Mouse (Mus musculus) liver, embryonic 16.5 days (tissue): ENCODE results near the gene Kcnn4. TPM values are rescaled to one million over a fixed set of nuclear protein-coding genes. Genes with fewer than 3 reads are reported as not detected.

Experiments
- ATAC-seq: fragments of 200-750 bp; cut with Nextera tagmentation; 2 replicates; pipeline ENCODE4 v1.8.0; 2017; ENCODE audit warnings: low read depth, mild to moderate bottlenecking, moderate number of reproducible peaks, moderate library complexity
- H3K27ac ChIP-seq: fragments of 300-500 bp; sonication (generic); 2 replicates; pipeline ENCODE4 v1.5.1; 2014; ENCODE audit warnings: mild to moderate bottlenecking, low read length
- H3K27me3 ChIP-seq: fragments of 300-500 bp; sonication (generic); 2 replicates; pipeline ENCODE4 v1.6.1; 2014; ENCODE audit warnings: low read depth, low read length, mixed read lengths; ENCODE audit not compliant: control insufficient read depth, insufficient read depth
- H3K36me3 ChIP-seq: fragments of 300-500 bp; sonication (generic); 2 replicates; pipeline ENCODE4 v1.6.1; 2014; ENCODE audit warnings: mild to moderate bottlenecking; ENCODE audit not compliant: control insufficient read depth, insufficient read depth
- H3K4me1 ChIP-seq: fragments of 300-500 bp; sonication (generic); 2 replicates; pipeline ENCODE4 v1.6.1; 2014; ENCODE audit warnings: low read depth, low read length, mixed read lengths; ENCODE audit not compliant: control insufficient read depth
- H3K4me2 ChIP-seq: fragments of 300-500 bp; sonication (generic); 2 replicates; pipeline ENCODE4 v1.6.1; 2014; ENCODE audit warnings: low read depth, low read length, mixed read lengths
- H3K4me3 ChIP-seq: fragments of 300-500 bp; sonication (generic); 2 replicates; pipeline ENCODE4 v1.5.1; 2014; ENCODE audit warnings: low read depth, mild to moderate bottlenecking, low read length
- H3K9ac ChIP-seq: fragments of 300-500 bp; sonication (generic); 2 replicates; pipeline ENCODE4 v1.6.1; 2014; ENCODE audit warnings: low read depth, low read length
- H3K9me3 ChIP-seq: fragments of 300-500 bp; sonication (generic); replicated peaks from 2 replicates; pipeline ENCODE4 v1.6.1; 2016; ENCODE audit warnings: low read length; ENCODE audit not compliant: control insufficient read depth
- WGBS: fragments of 180-500 bp; shearing (Covaris S2); extraction: QIAGEN DNeasy Blood & Tissue Kit; methylation state at CpG from one replicate; pipeline ENCODE4 v1.1.7; 2014; ENCODE audit not compliant: insufficient replicate concordance; 5-methylcytosine and 5-hydroxymethylcytosine counted together
- polyA plus RNA-seq: library from polyadenylated mRNA; unstranded; fragments of >200 nt; fragmentation: Nextera tagmentation; extraction: Ambion mirVana; gene quantifications from 2 replicates; pipeline ENCODE4 v1.2.1, GENCODE M21; 2015

Kcnn4 gene
- 91.9 and 93.4 TPM in 2 replicates for polyA plus RNA-seq

GRCm38 (mm10) chr7:24369731-24370541 lies at the start of gene Kcnn4:
Gene Kcnn4, plus strand, starts transcription at chr7:24370263.
- H3K36me3 ChIP-seq: peaks cover 8% of the 10 kb centered on the region; the same call in 1 of the 2 replicates
- H3K9ac ChIP-seq: peak within 1 kb of the TSS; percentile 96
- peaks cover 68% of the 10 kb centered on the region for H3K4me1 ChIP-seq
- 12% methylated on average over 23 of the region's 23 CpGs for WGBS
- peak within 1 kb of the TSS; percentile 100 for H3K27ac ChIP-seq
- ATAC-seq: peak; percentile 45
- H3K27me3 ChIP-seq: no peaks in the 10 kb centered on the region
- H3K4me2 ChIP-seq: peak within 1 kb of the TSS; percentile 95
- H3K9me3 ChIP-seq: no peaks in the 10 kb centered on the region
- H3K4me3 ChIP-seq: peak within 1 kb of the TSS; percentile 89

DNA sequence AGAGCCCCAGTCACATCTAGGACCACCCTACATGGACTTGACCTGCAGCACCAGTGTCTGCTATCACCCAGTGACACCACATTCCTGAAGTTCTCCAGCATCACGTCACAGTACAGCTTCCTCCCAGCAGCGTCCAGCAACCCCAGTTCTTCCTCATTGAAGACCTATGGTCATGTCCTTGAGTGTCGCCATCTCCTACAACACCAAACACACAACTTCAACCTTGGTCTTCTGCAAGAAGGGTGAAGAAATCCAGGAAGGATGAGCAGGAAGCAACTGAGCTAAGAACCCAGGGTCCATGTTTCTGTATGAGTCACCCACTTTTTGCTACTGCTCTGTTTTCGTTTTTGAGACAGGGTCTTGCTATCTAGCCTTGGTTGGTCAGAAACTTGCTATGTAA lies 47.5 kb upstream of the Kcnn4 start:
- H3K4me2 ChIP-seq: no peak overlapping the region
- no peaks in the 10 kb centered on the region for H3K36me3 ChIP-seq
- no peaks in the 10 kb centered on the region for H3K9me3 ChIP-seq
- peaks cover 5% of the 10 kb centered on the region for H3K27me3 ChIP-seq
- H3K4me1 ChIP-seq: no peaks in the 10 kb centered on the region
- no peak overlapping the region for H3K9ac ChIP-seq
- no peak for ATAC-seq
- no peak overlapping the region for H3K4me3 ChIP-seq
- H3K27ac ChIP-seq: no peak overlapping the region
- WGBS: 53% methylated on average over 4 of the region's 4 CpGs

DNA sequence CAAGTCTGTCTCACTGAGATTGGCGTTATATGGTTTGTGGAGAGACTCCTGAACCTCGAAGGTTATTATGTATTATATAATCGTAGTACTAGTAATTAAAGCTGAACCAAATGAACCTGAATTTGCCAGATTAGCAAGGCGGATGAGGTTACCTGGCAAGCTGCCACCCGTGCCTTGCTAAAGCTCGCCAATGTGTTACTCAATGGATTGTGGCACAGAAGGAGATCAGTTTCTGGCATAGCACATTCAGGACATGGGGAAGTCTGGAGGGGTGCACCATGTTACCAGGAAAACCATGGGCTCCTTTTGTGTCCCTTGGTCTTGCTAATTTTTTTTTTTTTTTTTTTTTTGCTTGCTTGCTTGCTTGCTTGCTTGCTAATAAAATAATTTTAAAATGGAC lies 44.9 kb upstream of the Kcnn4 start:
- no peak overlapping the region for H3K4me3 ChIP-seq
- no peaks in the 10 kb centered on the region for H3K36me3 ChIP-seq
- H3K27ac ChIP-seq: no peak overlapping the region
- no peak overlapping the region for H3K9ac ChIP-seq
- no peaks in the 10 kb centered on the region for H3K4me1 ChIP-seq
- no peak overlapping the region for H3K4me2 ChIP-seq
- ATAC-seq: no peak
- H3K9me3 ChIP-seq: no peaks in the 10 kb centered on the region
- 69% methylated on average over 6 of the region's 6 CpGs for WGBS
- peaks cover 5% of the 10 kb centered on the region for H3K27me3 ChIP-seq

DNA sequence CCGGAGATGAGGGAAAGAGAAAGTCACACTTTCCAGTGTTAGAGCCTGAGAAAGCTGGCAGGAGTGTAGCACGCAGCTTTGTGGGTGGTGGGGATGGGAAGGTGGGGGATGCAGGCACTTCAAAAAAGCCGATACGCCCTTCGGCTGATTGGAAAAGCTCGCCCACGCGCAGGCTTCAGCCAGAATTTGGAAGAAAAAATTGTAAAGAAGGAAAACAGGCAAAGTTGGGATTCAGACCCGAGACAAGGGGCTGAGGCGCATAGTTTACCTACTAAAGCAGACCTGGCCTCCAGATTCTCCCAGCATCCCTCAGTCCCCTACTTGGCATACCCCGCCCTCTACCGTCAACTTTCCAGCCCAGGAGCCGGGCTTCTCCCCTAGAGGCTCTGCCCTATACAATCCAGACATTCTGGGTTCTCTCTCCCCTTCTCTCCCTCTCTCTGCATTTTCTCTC lies 44.4 kb upstream of the Kcnn4 start:
- no peak for ATAC-seq
- no peak overlapping the region for H3K27ac ChIP-seq
- no peak overlapping the region for H3K4me3 ChIP-seq
- no peaks in the 10 kb centered on the region for H3K9me3 ChIP-seq
- H3K4me2 ChIP-seq: peak overlapping the region; percentile 19; the same call in 1 of the 2 replicates
- peaks cover 5% of the 10 kb centered on the region for H3K27me3 ChIP-seq
- no peak overlapping the region for H3K9ac ChIP-seq
- 5% methylated on average over 13 of the region's 13 CpGs for WGBS
- H3K4me1 ChIP-seq: no peaks in the 10 kb centered on the region
- H3K36me3 ChIP-seq: no peaks in the 10 kb centered on the region

DNA sequence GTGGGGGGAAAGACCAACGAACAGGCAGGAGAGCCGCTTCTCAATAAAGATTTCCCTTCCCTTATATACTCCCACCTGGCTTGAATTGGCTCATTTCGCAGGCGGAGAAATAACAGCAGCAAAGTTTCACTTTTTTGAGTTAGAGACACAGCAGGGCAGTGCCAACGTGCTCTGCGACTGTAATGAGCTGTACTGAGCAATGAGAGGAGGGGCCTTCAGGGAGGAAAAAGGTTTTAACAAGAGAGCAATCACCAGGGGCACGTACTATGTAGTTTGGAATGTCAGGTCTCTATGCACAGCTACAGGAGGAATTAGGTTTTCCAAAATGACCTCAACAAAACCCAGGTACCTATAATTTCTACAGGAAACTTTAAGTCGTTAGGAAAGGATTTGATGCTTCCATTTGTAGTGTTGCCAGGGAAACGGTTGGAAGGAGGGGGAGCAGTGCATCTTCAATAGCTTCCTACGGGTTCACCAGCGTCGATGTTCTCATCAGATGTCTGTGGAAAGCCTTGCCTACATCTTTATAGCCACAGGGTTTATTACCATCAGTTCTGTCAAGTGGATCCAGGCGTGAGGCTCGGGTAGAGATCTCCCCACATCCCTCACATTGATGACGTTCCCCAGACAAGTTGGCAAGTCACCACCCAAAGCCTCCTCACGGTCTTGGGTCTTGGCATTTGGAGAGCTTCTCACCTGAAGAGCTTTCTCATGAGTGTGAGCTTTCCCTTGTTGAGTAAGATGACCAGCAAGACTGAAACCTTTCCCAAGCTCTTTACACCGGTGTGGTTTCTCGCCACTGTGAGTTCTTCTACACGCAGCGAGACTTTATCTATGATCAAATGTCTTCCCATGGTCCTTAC lies 43.6 kb upstream of the Kcnn4 start:
- Histone ChIP-seq H3K36me3 (no peaks in the 10 kb centered on the region), H3K9ac (no peak overlapping the region), H3K27me3 (peaks cover 5% of the 10 kb centered on the region), H3K4me1 (no peaks in the 10 kb centered on the region), H3K4me3 (no peak overlapping the region), H3K27ac (no peak overlapping the region), H3K9me3 (no peaks in the 10 kb centered on the region), H3K4me2 (peak overlapping the region; percentile 19; the same call in 1 of the 2 replicates)
- no peak for ATAC-seq
- WGBS: 39% methylated on average over 20 of the region's 20 CpGs

- Histone ChIP-seq H3K27ac (no peak overlapping the region), H3K27me3 (peaks cover 5% of the 10 kb centered on the region), H3K4me3 (no peak overlapping the region), H3K9me3 (no peaks in the 10 kb centered on the region), H3K36me3 (no peaks in the 10 kb centered on the region), H3K4me1 (no peaks in the 10 kb centered on the region), H3K9ac (no peak overlapping the region), H3K4me2 (no peak overlapping the region)
- no peak for ATAC-seq
- 64% methylated on average over 14 of the region's 14 CpGs for WGBS
These were observed 42.6 kb upstream of the Kcnn4 start for GRCm38 (mm10) chr7:24327281-24327975.

DNA sequence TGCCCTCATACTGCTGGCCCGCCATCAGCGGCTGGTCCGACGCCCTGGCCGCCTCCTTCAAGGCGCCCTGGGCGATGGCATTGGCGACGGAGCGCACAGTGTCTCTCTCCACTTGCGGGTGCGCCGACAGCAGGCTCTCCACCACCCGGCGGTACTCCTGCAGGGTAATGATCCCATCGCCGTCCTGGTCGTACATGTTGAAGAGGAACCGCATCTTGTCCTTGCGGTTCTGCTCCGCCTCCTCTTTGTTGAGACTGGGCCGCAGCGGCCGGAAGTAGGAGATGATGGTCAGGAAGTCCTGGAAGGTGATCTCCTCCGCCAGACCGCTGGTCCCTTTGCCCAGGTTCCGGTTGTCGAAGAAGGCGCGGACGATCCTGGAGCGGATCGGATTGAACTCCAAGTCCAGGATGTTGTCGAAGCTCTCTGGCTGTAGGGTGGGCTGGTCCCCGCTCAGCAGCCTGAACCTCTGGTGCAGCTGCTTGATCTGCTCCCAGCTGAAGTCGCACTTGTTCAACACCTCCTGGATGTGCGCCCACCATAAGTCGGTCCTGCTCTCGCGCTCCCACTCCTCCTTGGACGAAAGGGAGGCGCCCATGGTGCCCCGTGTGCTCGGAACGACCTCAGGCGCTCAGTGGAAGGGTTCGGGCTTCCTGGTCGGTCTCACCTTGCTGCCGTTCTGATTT lies 36.6 kb upstream of the Kcnn4 start, which contains the start of gene Tescl:
Gene Tescl (minus strand): TSS at position 633 of the 683 bp plus-strand sequence.
- no peaks in the 10 kb centered on the region for H3K9me3 ChIP-seq
- no peak within 1 kb of the TSS for H3K27ac ChIP-seq
- no peak within 1 kb of the TSS for H3K9ac ChIP-seq
- no peaks in the 10 kb centered on the region for H3K4me1 ChIP-seq
- H3K4me3 ChIP-seq: no peak within 1 kb of the TSS
- 28% methylated on average over 49 of the region's 49 CpGs for WGBS
- H3K36me3 ChIP-seq: no peaks in the 10 kb centered on the region
- peaks cover 16% of the 10 kb centered on the region for H3K27me3 ChIP-seq
- ATAC-seq: no peak
- H3K4me2 ChIP-seq: no peak within 1 kb of the TSS

DNA sequence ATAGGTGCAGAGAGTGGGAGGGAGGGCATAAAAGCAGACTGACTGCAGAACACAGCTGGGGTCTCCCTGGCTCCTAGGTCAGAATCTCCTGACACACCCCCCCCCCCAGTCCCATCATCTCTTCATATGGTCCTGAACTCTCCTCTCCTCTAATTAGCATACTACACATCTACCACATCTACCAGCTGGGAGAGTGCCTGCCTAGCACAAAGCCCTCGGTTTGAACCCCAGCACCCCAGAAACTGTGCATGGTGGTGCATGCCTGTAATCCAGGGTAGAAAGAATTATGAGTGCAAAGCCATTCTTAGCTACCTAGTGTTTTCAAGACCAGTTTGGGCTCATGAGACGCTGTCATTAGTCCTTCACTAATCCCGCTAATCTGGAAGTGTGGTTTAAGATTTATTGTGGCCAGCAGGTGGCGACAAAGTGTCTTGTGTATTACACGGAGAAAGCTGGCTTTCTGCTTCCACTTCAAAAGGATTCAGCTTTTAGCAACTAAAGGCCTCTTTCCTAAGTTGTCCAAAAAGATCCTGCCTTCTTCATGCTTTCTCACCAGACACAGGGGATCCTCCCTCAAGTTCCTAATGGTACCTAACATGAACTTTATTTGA lies 34.3 kb upstream of the Kcnn4 start:
- H3K4me3 ChIP-seq: no peak overlapping the region
- H3K27me3 ChIP-seq: peaks cover 16% of the 10 kb centered on the region
- no peaks in the 10 kb centered on the region for H3K9me3 ChIP-seq
- ATAC-seq: no peak
- no peak overlapping the region for H3K4me2 ChIP-seq
- no peaks in the 10 kb centered on the region for H3K4me1 ChIP-seq
- no peak overlapping the region for H3K27ac ChIP-seq
- no peak overlapping the region for H3K9ac ChIP-seq
- 6% methylated on average over 5 of the region's 5 CpGs for WGBS
- H3K36me3 ChIP-seq: no peaks in the 10 kb centered on the region
